Mouse (Mus musculus) liver, embryonic 14.5 days (tissue): ENCODE data around the gene Mia2. TPM values are rescaled to one million over a fixed set of nuclear protein-coding genes. Genes with fewer than 3 reads are reported as not detected.

Source experiments
- ATAC-seq: fragments of 200-750 bp; cut with Nextera tagmentation; 2 replicates; pipeline ENCODE4 v1.8.0; 2017; ENCODE audit warnings: moderate number of reproducible peaks, mild to moderate bottlenecking, moderate library complexity; ENCODE audit not compliant: insufficient read depth
- DNase-seq, 3 experiments: peaks; one replicate each; pipeline ENCODE4 v3.0.0-alpha.2; 2012 to 2013; ENCODE audit warnings: low read depth in 3 of 3, low spot score in 3 of 3
- H3K27ac ChIP-seq: fragments of 300-500 bp; sonication (generic); 2 replicates; pipeline ENCODE4 v1.5.1; 2014; ENCODE audit warnings: moderate library complexity, mild to moderate bottlenecking, control low read depth, inconsistent platforms
- H3K27me3 ChIP-seq: fragments of 300-500 bp; sonication (generic); 2 replicates; pipeline ENCODE4 v1.6.1; 2014; ENCODE audit warnings: mild to moderate bottlenecking, low read length, moderate library complexity; ENCODE audit not compliant: control insufficient read depth, insufficient read depth
- H3K36me3 ChIP-seq: fragments of 300-500 bp; sonication (generic); replicated peaks from 2 replicates; pipeline ENCODE4 v1.6.1; 2014; ENCODE audit warnings: low read depth; ENCODE audit not compliant: control insufficient read depth, insufficient read depth
- H3K4me1 ChIP-seq, 2 experiments: fragments of 200-500 bp in 1 of 2; fragments of 300-500 bp in 1 of 2; sonication (generic) in 1 of 2; replicated peaks; 2 replicates each; pipeline ENCODE4 v1.6.1; 2012 to 2014; ENCODE audit warnings: antibody characterized with exemption in 1 of 2, inconsistent platforms in 1 of 2, low read length in 1 of 2; ENCODE audit not compliant: control insufficient read depth in 2 of 2, insufficient read depth in 2 of 2
- H3K4me2 ChIP-seq: fragments of 300-500 bp; sonication (generic); 2 replicates; pipeline ENCODE4 v1.6.1; 2014; ENCODE audit warnings: low read depth, mild to moderate bottlenecking, control low read depth, moderate library complexity
- H3K4me3 ChIP-seq, 2 experiments: fragments of 200-500 bp in 1 of 2; fragments of 300-500 bp in 1 of 2; sonication (generic) in 1 of 2; 2 replicates each; pipeline ENCODE4 v1.5.1; 2012 to 2014; ENCODE audit warnings: low read depth in 2 of 2, low read length in 2 of 2, mild to moderate bottlenecking in 2 of 2, control low read depth in 1 of 2, inconsistent platforms in 1 of 2, moderate library complexity in 1 of 2; ENCODE audit not compliant: insufficient read depth in 1 of 2
- H3K9ac ChIP-seq: fragments of 300-500 bp; sonication (generic); replicated peaks from 2 replicates; pipeline ENCODE4 v1.6.1; 2014; ENCODE audit warnings: mild to moderate bottlenecking, control low read depth, moderate library complexity
- H3K9me3 ChIP-seq: fragments of 300-500 bp; sonication (generic); 2 replicates; pipeline ENCODE4 v1.6.1; 2016; ENCODE audit warnings: low read length, mixed read lengths; ENCODE audit not compliant: control insufficient read depth
- CTCF ChIP-seq: IDR thresholded peaks from 2 replicates; pipeline ENCODE4 v1.5.1; 2016; ENCODE audit warnings: antibody characterized with exemption, low read depth, control low read depth
- EP300 ChIP-seq: IDR thresholded peaks from 2 replicates; pipeline ENCODE4 v1.6.1; 2016; ENCODE audit warnings: antibody characterized with exemption, low read depth
- WGBS: fragments of 180-500 bp; shearing (Covaris S2); extraction: QIAGEN DNeasy Blood & Tissue Kit; methylation state at CpG from one replicate; pipeline ENCODE4 v1.1.7; 2014; ENCODE audit not compliant: insufficient replicate concordance; 5-methylcytosine and 5-hydroxymethylcytosine counted together
- polyA plus RNA-seq, 2 experiments: library from polyadenylated mRNA; depleted of rRNA in 1 of 2; stranded (reverse) in 1 of 2; unstranded in 1 of 2; fragments of >200 nt; fragmentation: Nextera tagmentation in 1 of 2; extraction: Ambion mirVana in 1 of 2; gene quantifications; 2 replicates each; pipeline versions ENCODE4 v1.2.1 to v1.2.3; 2012 to 2014

Gene Mia2
- polyA plus RNA-seq, 2 experiments = 31.7 to 43.4 TPM

GRCm38 (mm10) chr12:59166557-59166956 lies 71.0 kb downstream of the Mia2 start:
- no peak for ATAC-seq
- no peak for DNase-seq
- H3K4me2 ChIP-seq = no peak overlapping the region
- no peaks in the 10 kb centered on the region for H3K27me3 ChIP-seq
- no peak overlapping the region for H3K9ac ChIP-seq
- H3K36me3 ChIP-seq = peaks cover 25% of the 10 kb centered on the region
- H3K9me3 ChIP-seq = no peaks in the 10 kb centered on the region
- peaks cover 2 to 4% of the 10 kb centered on the region in 2 experiments; a peak in 1 of 4 replicates for H3K4me1 ChIP-seq
- no peak for TF ChIP-seq CTCF
- TF ChIP-seq EP300 = no peak
- WGBS = 84% methylated on average over 4 of the region's 4 CpGs
- H3K27ac ChIP-seq = no peak overlapping the region
- no peak overlapping the region for H3K4me3 ChIP-seq

GRCm38 (mm10) chr12:59169935-59170334 lies 74.3 kb downstream of the Mia2 start:
- Histone ChIP-seq H3K4me3 (no peak overlapping the region), H3K4me1 (no peaks in the 10 kb centered on the region), H3K27me3 (no peaks in the 10 kb centered on the region), H3K9ac (no peak overlapping the region), H3K27ac (no peak overlapping the region), H3K9me3 (no peaks in the 10 kb centered on the region), H3K4me2 (no peak overlapping the region), H3K36me3 (peaks cover 17% of the 10 kb centered on the region)
- WGBS = 75% methylated on average over 4 of the region's 4 CpGs
- TF ChIP-seq CTCF = no peak
- no peak for TF ChIP-seq EP300
- no peak for DNase-seq
- ATAC-seq = no peak

GRCm38 (mm10) chr12:59177814-59178213 lies 82.2 kb downstream of the Mia2 start:
- ATAC-seq (no peak), DNase-seq (no peak)
- no peaks in the 10 kb centered on the region for H3K9me3 ChIP-seq
- H3K4me3 ChIP-seq = no peak overlapping the region
- no peak overlapping the region for H3K9ac ChIP-seq
- 69% methylated on average over 3 of the region's 3 CpGs for WGBS
- no peaks in the 10 kb centered on the region for H3K27me3 ChIP-seq
- H3K4me2 ChIP-seq = no peak overlapping the region
- peaks cover 20% of the 10 kb centered on the region for H3K36me3 ChIP-seq
- no peak overlapping the region for H3K27ac ChIP-seq
- no peak for TF ChIP-seq EP300
- TF ChIP-seq CTCF = no peak
- H3K4me1 ChIP-seq = no peaks in the 10 kb centered on the region

GRCm38 (mm10) chr12:59188086-59188682 lies 92.6 kb downstream of the Mia2 start:
- TF ChIP-seq EP300 (no peak), CTCF (no peak)
- Histone ChIP-seq H3K4me3 (no peak overlapping the region), H3K4me2 (no peak overlapping the region), H3K27ac (no peak overlapping the region), H3K36me3 (peaks cover 25% of the 10 kb centered on the region), H3K9ac (no peak overlapping the region), H3K27me3 (no peaks in the 10 kb centered on the region), H3K4me1 (no peaks in the 10 kb centered on the region), H3K9me3 (no peaks in the 10 kb centered on the region)
- 77% methylated on average over 12 of the region's 12 CpGs for WGBS
- ATAC-seq (no peak), DNase-seq (no peak)

GRCm38 (mm10) chr12:59193637-59194036 lies 98.0 kb downstream of the Mia2 start:
- no peak for ATAC-seq

More at GRCm38 (mm10) chr12:59193637-59194036, 98.0 kb downstream of the Mia2 start:
- no peak overlapping the region for H3K4me2 ChIP-seq
- no peaks in the 10 kb centered on the region; the same call in none of the 2 replicates for H3K36me3 ChIP-seq
- no peak overlapping the region for H3K9ac ChIP-seq
- no peak overlapping the region for H3K27ac ChIP-seq
- H3K27me3 ChIP-seq = no peaks in the 10 kb centered on the region
- no peaks in the 10 kb centered on the region for H3K9me3 ChIP-seq
- WGBS = 53% methylated on average over 3 of the region's 3 CpGs
- H3K4me3 ChIP-seq = no peak overlapping the region
- TF ChIP-seq EP300 (no peak), CTCF (no peak)
- H3K4me1 ChIP-seq = peaks cover 11 to 16% of the 10 kb centered on the region in 2 experiments
- DNase-seq = no peak
